Mouse (Mus musculus) forebrain, embryonic 16.5 days (tissue): ENCODE data around the gene Rab11fip3. TPM values are rescaled to one million over a fixed set of nuclear protein-coding genes. Genes with fewer than 3 reads are reported as not detected.
A peak's percentile ranks its signal among the peaks of the same experiment; 100 is the strongest.

ENCODE experiments used
- ATAC-seq: fragments of 200-750 bp; cut with Nextera tagmentation; 2 replicates; pipeline ENCODE4 v1.8.0; 2017; ENCODE audit warnings: mild to moderate bottlenecking, moderate library complexity
- H3K27ac ChIP-seq: fragments of 300-500 bp; sonication (generic); 2 replicates; pipeline ENCODE4 v1.5.1; 2014; ENCODE audit warnings: low read length, control low read depth
- H3K27me3 ChIP-seq: fragments of 300-500 bp; sonication (generic); replicated peaks from 2 replicates; pipeline ENCODE4 v1.6.1; 2014; ENCODE audit warnings: low read length; ENCODE audit not compliant: control insufficient read depth, insufficient read depth
- H3K36me3 ChIP-seq: fragments of 300-500 bp; sonication (generic); 2 replicates; pipeline ENCODE4 v1.6.1; 2014; ENCODE audit not compliant: control insufficient read depth, insufficient read depth
- H3K4me1 ChIP-seq: fragments of 300-500 bp; sonication (generic); replicated peaks from 2 replicates; pipeline ENCODE4 v1.6.1; 2014; ENCODE audit warnings: low read length; ENCODE audit not compliant: control insufficient read depth, insufficient read depth
- H3K4me2 ChIP-seq: fragments of 300-500 bp; sonication (generic); 2 replicates; pipeline ENCODE4 v1.6.1; 2014; ENCODE audit warnings: mild to moderate bottlenecking, low read length, control low read depth
- H3K4me3 ChIP-seq: fragments of 300-500 bp; sonication (generic); replicated peaks from 2 replicates; pipeline ENCODE4 v1.5.1; 2014; ENCODE audit warnings: mild to moderate bottlenecking, low read length, control low read depth
- H3K9ac ChIP-seq: fragments of 300-500 bp; sonication (generic); replicated peaks from 2 replicates; pipeline ENCODE4 v1.6.1; 2014; ENCODE audit warnings: low read depth, low read length, control low read depth
- H3K9me3 ChIP-seq: fragments of 300-500 bp; sonication (generic); 2 replicates; pipeline ENCODE4 v1.6.1; 2016; ENCODE audit warnings: low read length; ENCODE audit not compliant: control insufficient read depth
- WGBS: fragments of 180-500 bp; shearing (Covaris S2); extraction: QIAGEN DNeasy Blood & Tissue Kit; methylation state at CpG from one replicate; pipeline ENCODE4 v1.1.7; 2014; 5-methylcytosine and 5-hydroxymethylcytosine counted together
- polyA plus RNA-seq: library from polyadenylated mRNA; unstranded; fragments of >200 nt; fragmentation: Nextera tagmentation; extraction: Ambion mirVana; gene quantifications from 2 replicates; pipeline ENCODE4 v1.2.1, GENCODE M21; 2015

Gene Rab11fip3
- polyA plus RNA-seq, 1 experiment from 2014 or later = 39.9 TPM

GRCm38 (mm10) chr17:26023966-26024365 lies 45.4 kb downstream of the Rab11fip3 start:
- WGBS = 94% methylated on average over 8 of the region's 8 CpGs
- H3K4me1 ChIP-seq = no peaks in the 10 kb centered on the region
- 0 out of 2 replicates have a peak, but pooled peaks cover 2% of the 10 kb centered on the region for H3K36me3 ChIP-seq
- ATAC-seq = no peak
- H3K9me3 ChIP-seq = no peaks in the 10 kb centered on the region
- no peak overlapping the region for H3K4me2 ChIP-seq
- no peak overlapping the region for H3K4me3 ChIP-seq
- H3K27ac ChIP-seq = no peak overlapping the region
- no peak overlapping the region for H3K9ac ChIP-seq
- H3K27me3 ChIP-seq = no peaks in the 10 kb centered on the region

GRCm38 (mm10) chr17:26023181-26023580 lies 46.2 kb downstream of the Rab11fip3 start:
- H3K27me3 ChIP-seq = no peaks in the 10 kb centered on the region
- WGBS = 95% methylated on average over 5 of the region's 5 CpGs
- no peak overlapping the region for H3K27ac ChIP-seq
- H3K36me3 ChIP-seq = 0 out of 2 replicates have a peak, but pooled peaks cover 2% of the 10 kb centered on the region
- no peak overlapping the region for H3K9ac ChIP-seq
- no peak overlapping the region for H3K4me2 ChIP-seq
- H3K4me1 ChIP-seq = no peaks in the 10 kb centered on the region
- no peaks in the 10 kb centered on the region for H3K9me3 ChIP-seq
- H3K4me3 ChIP-seq = no peak overlapping the region
- no peak for ATAC-seq

GRCm38 (mm10) chr17:26021728-26022341 lies 47.5 kb downstream of the Rab11fip3 start:
- 90% methylated on average over 9 of the region's 9 CpGs for WGBS
- 0 out of 2 replicates have a peak, but pooled peaks cover 2% of the 10 kb centered on the region for H3K36me3 ChIP-seq
- H3K9ac ChIP-seq = no peak overlapping the region
- no peaks in the 10 kb centered on the region for H3K9me3 ChIP-seq
- H3K4me3 ChIP-seq = no peak overlapping the region
- no peaks in the 10 kb centered on the region for H3K4me1 ChIP-seq
- H3K27me3 ChIP-seq = no peaks in the 10 kb centered on the region
- H3K27ac ChIP-seq = no peak overlapping the region
- H3K4me2 ChIP-seq = no peak overlapping the region
- ATAC-seq = no peak

GRCm38 (mm10) chr17:26020848-26021347 lies 48.5 kb downstream of the Rab11fip3 start:
- no peak for ATAC-seq
- H3K4me1 ChIP-seq = no peaks in the 10 kb centered on the region
- H3K4me2 ChIP-seq = no peak overlapping the region
- H3K36me3 ChIP-seq = 0 out of 2 replicates have a peak, but pooled peaks cover 2% of the 10 kb centered on the region
- H3K9ac ChIP-seq = no peak overlapping the region
- 96% methylated on average over 7 of the region's 7 CpGs for WGBS
- H3K27ac ChIP-seq = no peak overlapping the region
- H3K27me3 ChIP-seq = no peaks in the 10 kb centered on the region
- H3K4me3 ChIP-seq = no peak overlapping the region
- no peaks in the 10 kb centered on the region for H3K9me3 ChIP-seq

- H3K36me3 ChIP-seq = peaks cover 15% of the 10 kb centered on the region
Observed at GRCm38 (mm10) chr17:26018388-26018787, 51.0 kb downstream of the Rab11fip3 start.

GRCm38 (mm10) chr17:26017949-26018348 lies 51.4 kb downstream of the Rab11fip3 start:
- no peaks in the 10 kb centered on the region for H3K27me3 ChIP-seq
- H3K4me2 ChIP-seq = no peak overlapping the region
- no peak overlapping the region for H3K4me3 ChIP-seq
- H3K36me3 ChIP-seq = peaks cover 15% of the 10 kb centered on the region
- no peaks in the 10 kb centered on the region for H3K9me3 ChIP-seq
- ATAC-seq = no peak
- H3K27ac ChIP-seq = no peak overlapping the region
- 90% methylated on average over 5 of the region's 5 CpGs for WGBS
- H3K4me1 ChIP-seq = no peaks in the 10 kb centered on the region
- no peak overlapping the region for H3K9ac ChIP-seq

More at GRCm38 (mm10) chr17:26018388-26018787, 51.0 kb downstream of the Rab11fip3 start:
- Histone ChIP-seq H3K4me1 (no peaks in the 10 kb centered on the region), H3K4me2 (no peak overlapping the region), H3K4me3 (no peak overlapping the region), H3K9ac (no peak overlapping the region), H3K27ac (no peak overlapping the region), H3K9me3 (no peaks in the 10 kb centered on the region), H3K27me3 (no peaks in the 10 kb centered on the region)
- ATAC-seq = no peak
- WGBS = 86% methylated on average over 3 of the region's 3 CpGs

- ATAC-seq = no peak
- peaks cover 17% of the 10 kb centered on the region for H3K36me3 ChIP-seq
- no peaks in the 10 kb centered on the region for H3K27me3 ChIP-seq
- no peak overlapping the region for H3K27ac ChIP-seq
- no peak overlapping the region for H3K4me2 ChIP-seq
- no peak overlapping the region for H3K4me3 ChIP-seq
- H3K4me1 ChIP-seq = no peaks in the 10 kb centered on the region
- 92% methylated on average over 3 of the region's 3 CpGs for WGBS
- H3K9ac ChIP-seq = no peak overlapping the region
- H3K9me3 ChIP-seq = no peaks in the 10 kb centered on the region
Observed at GRCm38 (mm10) chr17:26017021-26017420, 52.3 kb downstream of the Rab11fip3 start.

GRCm38 (mm10) chr17:26013711-26014110 lies 55.6 kb downstream of the Rab11fip3 start:
- peaks cover 20% of the 10 kb centered on the region for H3K36me3 ChIP-seq
- no peak for ATAC-seq

GRCm38 (mm10) chr17:26011841-26012460 lies 57.4 kb downstream of the Rab11fip3 start:
- Histone ChIP-seq H3K27me3 (no peaks in the 10 kb centered on the region), H3K4me2 (no peak overlapping the region), H3K4me1 (no peaks in the 10 kb centered on the region; the same call in 1 of the 2 replicates), H3K27ac (no peak overlapping the region), H3K36me3 (peaks cover 20% of the 10 kb centered on the region), H3K4me3 (no peak overlapping the region), H3K9me3 (no peaks in the 10 kb centered on the region), H3K9ac (no peak overlapping the region)
- 14% methylated on average over 15 of the region's 15 CpGs for WGBS
- ATAC-seq = peak; percentile 64

More at GRCm38 (mm10) chr17:26013711-26014110, 55.6 kb downstream of the Rab11fip3 start:
- Histone ChIP-seq H3K27me3 (no peaks in the 10 kb centered on the region), H3K9ac (no peak overlapping the region), H3K4me1 (no peaks in the 10 kb centered on the region; the same call in 1 of the 2 replicates), H3K9me3 (no peaks in the 10 kb centered on the region), H3K4me3 (no peak overlapping the region), H3K27ac (no peak overlapping the region), H3K4me2 (no peak overlapping the region)
- WGBS = 81% methylated on average over 10 of the region's 10 CpGs
